Mouse (Mus musculus) cerebellum, postnatal 14 days (tissue): ENCODE data around the gene Gm20431.
"Not testable (repeated sequence)": the region's sequence is repeated elsewhere in the genome, so short reads cannot be mapped to it uniquely, and the experiment has no call there.

Experiments used
- DNase-seq, 2 experiments: peaks; one replicate each; pipeline ENCODE4 v3.0.0; 2021; ENCODE audit warnings: mixed read lengths in 2 of 2

Gm20431 gene

GRCm38 (mm10) chr2:167659177-167659846 is 2.0 kb downstream of the Gm20431 start:
- no peak for DNase-seq

DNA sequence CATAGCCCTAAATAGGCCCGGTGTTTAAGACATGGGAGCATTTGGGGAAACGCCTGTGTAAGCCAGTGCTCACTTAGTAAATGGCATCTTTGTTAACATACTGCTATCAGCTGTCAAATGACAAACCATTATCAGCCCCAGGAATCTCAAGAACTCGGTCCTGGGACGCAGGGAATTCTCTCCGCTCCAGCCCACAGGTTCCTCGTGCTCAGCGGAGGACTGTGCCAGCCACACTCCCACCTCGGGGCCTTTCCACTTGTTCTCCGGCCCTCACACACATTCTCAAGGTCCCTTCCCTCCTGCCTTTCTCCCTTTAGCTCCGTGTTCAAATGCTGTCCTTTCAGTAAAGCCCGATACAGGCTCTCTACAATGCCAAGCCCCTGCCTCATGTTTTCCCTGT is 2.6 kb downstream of the Gm20431 start:
- no peak for DNase-seq

DNA sequence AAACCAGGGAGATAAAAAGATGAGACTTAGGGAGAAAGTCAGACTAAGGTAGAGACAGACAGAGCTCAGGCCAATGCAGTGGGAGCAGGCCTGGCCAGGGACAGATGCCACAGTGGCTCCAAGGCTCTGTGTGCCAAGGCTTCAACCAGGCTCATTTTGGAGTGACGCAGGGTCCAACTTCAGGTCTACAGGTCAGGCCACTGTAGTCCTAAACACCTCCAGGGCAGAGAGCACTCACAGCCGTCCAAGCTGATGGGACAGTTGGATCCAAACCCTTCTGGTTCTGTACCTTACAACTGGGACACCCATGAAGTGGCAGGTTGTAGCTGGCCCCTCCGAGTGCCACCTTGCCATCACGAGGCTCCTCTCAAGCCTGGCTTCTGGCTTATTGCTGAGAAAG is 3.3 kb downstream of the Gm20431 start:
- no peak for DNase-seq

DNA sequence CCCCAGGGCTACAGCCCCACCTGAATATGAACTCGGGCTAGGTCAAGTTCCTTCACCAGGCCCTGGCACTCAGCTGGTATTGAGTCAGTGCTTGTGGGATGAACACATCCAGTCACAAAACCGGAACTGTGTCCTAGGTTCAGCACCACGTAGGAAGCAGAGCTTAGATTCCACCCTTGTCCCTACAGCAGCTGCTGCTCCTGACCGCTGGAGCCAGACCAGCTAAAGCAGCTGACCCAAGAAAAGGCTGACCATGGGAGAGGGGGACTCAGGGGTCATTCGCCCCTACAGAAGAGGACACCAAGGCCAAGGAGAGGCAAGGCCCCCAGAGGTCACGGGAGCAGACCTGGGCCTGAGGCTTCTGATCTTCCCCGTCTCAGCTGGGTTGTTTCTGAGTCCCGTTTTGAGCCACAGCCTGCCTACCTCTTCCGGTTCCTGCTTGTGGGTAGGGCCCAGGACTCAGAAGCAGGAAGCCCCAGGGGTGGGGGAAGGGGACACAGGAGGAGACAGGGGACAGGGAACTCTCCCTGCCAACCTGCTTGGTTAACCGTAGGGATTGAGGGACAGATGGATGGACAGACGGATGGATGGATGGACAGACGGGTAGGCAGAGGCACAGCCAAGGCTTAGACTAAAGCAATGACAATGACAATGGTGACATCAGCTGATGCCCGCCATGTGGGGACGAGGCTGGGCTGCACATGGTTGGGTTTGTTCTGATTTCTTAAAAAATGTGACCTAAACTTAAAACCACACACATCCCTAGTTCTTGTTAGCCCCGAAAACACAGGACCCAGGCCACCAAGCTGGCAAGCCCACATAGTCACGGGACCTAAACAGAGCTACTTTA is 4.4 kb downstream of the Gm20431 start:
- no peak for DNase-seq

GRCm38 (mm10) chr2:167654911-167655600 is 6.2 kb downstream of the Gm20431 start:
- no peak for DNase-seq

DNA sequence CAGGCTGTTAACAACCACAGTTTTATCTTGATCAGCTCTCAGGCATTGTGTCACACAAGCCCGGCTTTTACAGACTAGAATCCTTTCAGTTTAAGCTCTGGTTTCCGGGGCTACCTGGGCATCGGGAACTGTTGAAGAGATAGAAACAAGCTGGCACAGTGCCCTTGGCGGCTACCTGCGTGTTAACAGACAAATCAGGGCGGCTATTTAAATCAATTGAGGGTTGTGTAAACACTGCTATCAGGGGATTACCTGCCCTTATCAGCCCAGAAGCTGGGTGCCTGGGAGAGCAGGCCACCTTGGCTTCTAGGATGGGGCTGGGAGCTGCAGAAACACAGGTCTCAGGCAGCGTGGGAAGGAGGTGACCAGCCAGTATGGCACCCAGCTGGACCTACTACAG is 8.6 kb downstream of the Gm20431 start:
- no peak for DNase-seq

- no peak for DNase-seq
These were observed 9.7 kb downstream of the Gm20431 start for GRCm38 (mm10) chr2:167651622-167652021.

DNA sequence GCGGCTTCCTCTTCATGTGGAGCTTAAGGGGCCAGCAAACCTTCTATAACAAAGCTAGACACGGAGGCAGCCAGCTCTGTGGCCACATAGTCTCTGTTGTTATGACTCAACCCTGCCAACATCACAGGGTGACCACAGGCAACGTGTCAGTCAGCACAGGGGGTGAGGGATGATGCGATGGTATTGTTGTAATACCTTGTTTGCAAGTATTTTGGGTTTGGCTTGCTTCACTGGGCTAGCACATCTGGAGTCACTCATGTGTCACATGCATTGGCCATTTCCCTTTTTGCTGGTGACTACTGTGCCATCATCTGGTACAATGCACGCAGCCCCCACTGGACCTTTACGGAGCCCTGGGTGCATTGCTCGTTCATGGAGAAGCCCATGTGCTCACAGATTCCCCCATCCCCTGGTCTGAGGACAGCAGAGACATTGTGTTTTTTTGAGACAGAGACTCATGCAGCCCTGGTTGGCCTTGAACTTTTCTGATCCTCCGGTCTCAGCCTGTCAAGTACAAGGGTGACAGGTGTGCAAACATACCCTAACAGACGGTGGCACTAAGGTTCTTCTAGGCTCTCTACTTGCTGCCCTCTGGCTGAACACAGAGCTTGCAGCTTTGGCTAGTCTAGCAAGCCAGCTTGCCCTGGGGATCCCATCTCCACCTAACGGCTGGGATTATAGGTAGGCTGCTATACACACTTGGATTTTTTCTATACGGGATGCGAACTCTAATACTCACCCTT is 11.8 kb downstream of the Gm20431 start:
- no peak for DNase-seq

- no peak for DNase-seq
These were observed 14.9 kb downstream of the Gm20431 start for GRCm38 (mm10) chr2:167646411-167646810.

- not testable (repeated sequence) for DNase-seq
These were observed 17.8 kb downstream of the Gm20431 start for GRCm38 (mm10) chr2:167643356-167644052.

DNA sequence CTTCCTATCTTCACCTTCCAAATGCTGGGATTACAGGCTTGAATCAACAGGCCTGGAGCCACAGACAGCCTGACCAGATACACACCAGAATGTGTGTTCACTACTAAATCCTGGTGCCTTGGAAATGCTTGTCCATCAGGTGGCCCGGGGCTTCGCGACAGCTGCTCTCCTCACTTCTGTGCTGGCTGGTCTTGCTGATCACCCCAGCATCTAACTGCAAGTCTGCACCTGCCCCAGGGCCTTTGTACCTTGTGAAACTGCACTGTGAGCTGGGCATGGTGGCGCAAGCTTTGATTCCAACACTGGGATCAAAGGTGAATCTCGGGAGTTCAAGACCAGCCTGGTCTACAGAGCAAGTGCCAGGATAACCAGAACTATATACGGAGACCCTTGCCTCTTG is 19.1 kb downstream of the Gm20431 start:
- no peak for DNase-seq

DNA sequence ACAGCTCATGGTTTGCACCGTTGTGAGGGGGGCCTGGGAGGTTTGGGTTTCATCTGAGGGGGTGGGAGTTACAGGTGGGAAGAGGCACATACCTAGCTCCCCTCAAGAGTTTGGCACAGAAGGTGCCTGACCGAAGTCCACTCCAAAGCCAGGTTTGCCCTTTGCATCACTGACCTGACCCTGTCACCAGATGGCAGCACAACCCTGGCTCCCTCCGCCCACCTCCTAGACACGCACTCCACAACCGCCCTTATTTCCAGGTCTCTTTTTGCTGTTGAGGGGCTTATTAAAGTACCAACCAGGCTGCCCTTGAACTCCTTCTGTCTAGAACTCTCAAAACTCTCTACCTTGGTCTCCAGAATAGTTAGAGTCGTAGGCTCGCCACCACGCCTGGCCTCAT is 20.0 kb downstream of the Gm20431 start:
- peak in 1 of 2 experiments; percentile 64 for DNase-seq

DNA sequence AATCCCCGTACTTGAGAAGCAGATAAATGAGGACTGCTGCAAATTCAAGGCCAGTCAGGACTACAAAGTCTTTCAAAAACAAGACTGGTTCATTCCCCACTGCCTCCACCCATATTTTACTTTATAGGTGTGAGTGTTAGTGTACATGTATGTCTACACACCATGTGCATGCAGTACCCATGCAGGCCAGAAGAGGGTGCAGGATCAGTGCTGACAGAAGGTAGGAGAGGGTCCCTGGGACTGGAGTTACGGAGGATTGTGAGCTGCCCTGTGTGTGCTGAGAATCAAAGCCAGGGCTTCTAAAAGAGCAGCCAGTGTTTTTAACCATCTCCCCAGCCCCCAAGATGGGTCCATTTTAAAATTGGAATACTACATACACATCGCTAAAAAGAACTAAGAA is 21.0 kb downstream of the Gm20431 start:
- DNase-seq, result peak in 1 of 2 experiments; percentile 73

DNA sequence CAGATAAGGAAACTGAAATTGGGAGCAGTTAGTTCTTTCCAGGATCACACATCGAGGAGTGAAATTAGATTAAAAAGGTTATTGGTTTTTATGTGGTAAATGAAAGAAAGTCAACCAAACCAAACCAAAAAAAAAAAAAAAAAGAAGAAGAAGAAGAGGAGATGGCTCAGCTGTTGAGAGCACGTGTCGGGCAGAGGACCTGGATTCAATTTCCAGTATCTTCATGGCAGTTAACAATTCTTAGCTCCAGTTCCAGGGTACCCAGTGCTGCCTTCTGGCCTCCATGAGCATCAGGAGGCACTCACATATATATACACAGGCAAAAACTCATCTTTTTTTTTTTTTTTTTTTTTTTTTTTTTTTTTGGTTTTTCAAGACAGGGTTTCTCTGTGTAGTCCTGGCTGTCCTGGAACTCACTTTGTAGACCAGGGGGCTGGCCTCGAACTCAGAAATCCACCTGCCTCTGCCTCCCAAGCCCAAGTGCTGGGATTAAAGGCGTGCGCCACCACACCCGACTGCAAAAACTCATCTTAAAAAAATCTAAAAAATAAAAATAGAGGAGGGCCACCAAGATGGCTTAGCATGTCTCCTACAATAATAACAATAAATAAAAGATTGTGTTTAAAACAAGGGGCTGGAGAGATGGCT is 26.3 kb downstream of the Gm20431 start:
- no peak for DNase-seq

GRCm38 (mm10) chr2:167634338-167634770 is 26.9 kb downstream of the Gm20431 start:
- peak; percentile 98 to 99 for DNase-seq

DNA sequence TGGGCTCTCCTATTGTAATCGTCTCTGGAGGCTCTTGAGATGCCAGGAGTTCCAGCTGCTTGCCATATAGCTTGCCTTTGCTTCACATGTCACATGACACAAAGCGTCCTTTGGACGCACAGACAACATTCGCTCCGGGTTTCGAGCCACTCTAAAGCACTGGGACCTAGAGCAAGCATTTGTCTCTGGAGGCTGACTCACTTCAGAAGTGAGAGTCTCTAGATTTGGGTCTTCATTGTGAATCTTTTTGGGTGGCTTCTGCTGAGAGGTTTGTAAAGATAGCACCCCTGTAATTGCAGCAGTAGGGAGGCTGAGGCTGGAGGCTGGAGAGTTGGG is 27.8 kb downstream of the Gm20431 start:
- DNase-seq, result no peak

DNA sequence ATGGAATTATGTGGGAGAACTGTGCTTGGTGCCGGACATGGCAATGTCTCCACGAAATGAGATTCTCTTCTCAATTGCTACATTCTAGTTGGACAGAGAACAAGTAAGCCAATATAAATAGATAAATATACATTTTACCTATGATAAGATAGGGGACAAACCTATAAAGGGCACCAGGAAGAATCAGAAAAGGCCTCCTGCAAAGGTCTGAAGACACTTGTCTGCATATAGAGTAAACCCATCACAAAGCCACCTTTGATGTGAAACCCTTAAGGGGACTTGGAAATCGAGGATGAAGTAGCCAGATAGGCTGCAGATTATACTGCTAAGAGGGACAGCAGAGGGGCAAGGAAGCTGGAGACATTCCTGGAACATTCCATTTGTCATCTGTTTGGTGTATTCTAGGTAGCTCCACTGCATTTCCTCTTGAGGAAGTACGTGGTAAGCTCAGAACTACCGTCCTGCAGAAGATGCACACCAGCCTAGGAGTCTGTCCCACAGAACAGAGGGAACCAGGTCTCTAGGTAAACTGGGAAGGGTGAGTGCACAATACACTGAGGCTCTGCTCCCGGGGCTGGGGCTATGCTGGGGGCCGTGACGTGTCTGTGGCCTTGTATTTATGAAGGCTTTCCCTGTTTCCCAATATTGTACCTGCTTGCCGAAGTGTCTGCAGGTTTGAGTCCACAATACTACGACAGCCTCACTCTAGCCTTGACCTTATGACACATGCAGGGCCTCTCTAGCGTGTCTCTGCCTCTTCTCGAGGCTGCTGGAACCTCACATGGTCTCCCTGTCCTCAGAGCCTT is 28.4 kb downstream of the Gm20431 start:
- no peak for DNase-seq

DNA sequence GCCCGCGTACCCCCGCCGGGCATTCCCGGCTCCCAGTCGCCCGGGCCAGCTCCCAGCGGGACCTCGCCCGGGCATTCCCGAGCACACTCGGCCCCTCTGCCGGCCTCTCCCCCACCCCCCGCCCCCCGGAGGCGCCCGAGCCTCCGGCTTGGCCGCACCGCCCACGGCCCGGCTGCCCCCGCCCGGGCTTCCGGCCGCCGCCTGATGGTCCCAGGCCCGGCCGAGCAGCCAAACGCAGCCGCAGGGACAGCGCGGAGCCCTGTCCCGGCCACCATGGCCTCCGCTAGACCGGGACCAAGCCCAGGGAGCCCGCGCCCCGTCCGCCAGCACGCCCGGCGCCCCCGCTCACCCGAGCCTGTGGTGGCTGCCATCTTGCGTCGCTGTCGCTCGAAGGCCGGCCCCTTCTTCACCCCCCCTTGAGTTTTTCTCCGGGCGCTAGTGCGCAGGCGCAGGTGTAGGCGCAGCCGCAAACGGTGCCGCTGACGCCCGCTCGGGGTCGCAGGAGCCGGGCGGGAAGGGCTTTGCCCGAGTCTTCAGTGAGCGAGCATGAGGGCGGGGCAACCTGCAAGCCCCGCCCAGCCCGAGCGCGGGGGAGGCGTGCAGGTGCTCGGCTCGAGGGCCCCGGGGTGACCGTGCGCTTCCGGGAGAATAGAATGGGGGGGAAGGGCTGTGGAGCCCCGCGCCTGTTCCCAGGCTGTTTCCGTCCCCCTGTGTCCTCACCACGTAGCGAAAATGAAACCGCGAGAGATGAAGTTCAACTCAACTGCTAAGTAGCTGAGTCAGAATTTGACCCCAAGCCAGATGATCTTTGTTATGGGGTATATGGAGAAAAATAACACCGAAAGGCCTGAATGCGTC is 29.5 kb downstream of the Gm20431 start, which contains the start of gene Ube2v1:
Gene Ube2v1, minus strand, starts transcription at position 505 of the 858 bp plus-strand sequence.
- DNase-seq, result peak; percentile 98 to 99

GRCm38 (mm10) chr2:167631181-167631590 is 30.1 kb downstream of the Gm20431 start:
- DNase-seq, result peak in 1 of 2 experiments; percentile 58

DNA sequence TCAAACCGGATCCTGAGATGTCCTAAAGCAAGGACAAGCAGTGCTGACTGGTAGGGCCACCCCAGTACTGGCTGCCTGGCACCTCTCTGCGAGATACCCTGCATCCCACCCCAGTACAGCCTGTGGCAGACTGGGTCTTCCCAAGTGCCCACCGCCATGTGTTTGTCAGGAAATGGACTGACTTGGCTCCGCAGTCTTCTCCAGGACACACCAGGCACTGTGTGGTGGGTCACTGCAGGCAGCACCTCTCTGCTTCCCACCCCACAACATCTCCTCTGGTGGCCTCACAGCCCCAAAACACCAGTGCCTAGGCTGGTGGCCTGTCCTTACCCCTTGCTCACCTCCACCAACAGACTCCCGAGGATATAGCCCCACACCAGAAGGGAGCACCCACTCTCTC is 30.9 kb downstream of the Gm20431 start:
- no peak for DNase-seq
